Mouse (Mus musculus) cerebellum, postnatal 25 days (tissue): ENCODE data around the gene Crk.
"Not testable (repeated sequence)": the region's sequence is repeated elsewhere in the genome, so short reads cannot be mapped to it uniquely, and the experiment has no call there.

Experiments
- DNase-seq, 2 experiments: peaks; one replicate each; pipeline ENCODE4 v3.0.0; 2021; ENCODE audit warnings: mixed read lengths in 2 of 2

Gene Crk

DNA sequence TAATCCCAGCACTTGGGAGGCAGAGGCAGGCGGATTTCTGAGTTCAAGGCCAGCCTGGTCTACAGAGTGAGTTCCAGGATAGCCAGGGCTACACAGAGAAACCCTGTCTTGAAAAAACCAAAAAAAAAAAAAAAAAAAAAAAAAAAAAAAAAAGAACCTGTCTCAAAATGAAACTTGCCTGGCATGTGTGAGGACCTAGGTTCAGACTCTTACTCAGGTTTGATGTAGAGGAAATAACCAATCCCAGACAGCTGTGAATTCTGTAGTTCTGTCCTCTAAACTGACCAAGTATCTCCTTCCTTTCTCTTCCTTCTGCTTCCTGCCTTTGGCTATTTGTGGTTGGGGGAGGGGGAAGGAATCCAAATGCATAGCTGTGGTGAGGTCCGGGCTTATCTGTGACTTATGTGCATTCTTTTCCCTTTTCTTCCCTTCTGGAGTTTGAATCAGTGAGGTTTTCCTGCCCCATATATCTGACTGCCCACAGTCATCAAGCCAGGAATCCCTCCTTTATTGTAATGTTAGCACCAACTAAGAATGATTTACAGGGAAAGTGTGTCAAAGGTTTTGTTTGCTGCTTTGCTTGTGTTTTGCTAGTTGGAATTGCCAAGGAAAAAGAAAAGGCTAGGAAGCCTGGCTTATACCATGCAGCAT lies 8.4 kb downstream of the Crk start:
- DNase-seq = no peak

DNA sequence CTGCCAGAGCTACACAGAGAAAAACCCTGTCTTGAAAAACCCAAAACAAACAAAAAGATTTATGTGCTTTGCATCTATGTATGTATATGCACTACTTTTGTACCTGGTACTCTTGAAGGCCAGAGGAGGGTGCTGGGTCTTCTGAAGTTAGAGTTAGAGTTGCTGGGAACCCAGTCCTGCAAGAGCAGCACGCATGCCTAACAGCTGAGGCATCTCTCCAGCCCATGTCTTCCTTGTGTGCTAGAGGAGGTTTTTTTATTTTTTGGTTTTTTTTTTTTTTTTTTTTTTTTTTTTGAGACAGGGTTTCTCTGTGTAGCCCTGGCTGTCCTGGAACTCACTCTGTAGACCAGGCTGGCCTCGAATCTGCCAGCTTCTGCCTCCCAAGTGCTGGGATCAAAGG lies 9.1 kb downstream of the Crk start:
- no peak for DNase-seq

- DNase-seq = no peak
Measured at GRCm38 (mm10) chr11:75689977-75690376, 10.9 kb downstream of the Crk start.

DNA sequence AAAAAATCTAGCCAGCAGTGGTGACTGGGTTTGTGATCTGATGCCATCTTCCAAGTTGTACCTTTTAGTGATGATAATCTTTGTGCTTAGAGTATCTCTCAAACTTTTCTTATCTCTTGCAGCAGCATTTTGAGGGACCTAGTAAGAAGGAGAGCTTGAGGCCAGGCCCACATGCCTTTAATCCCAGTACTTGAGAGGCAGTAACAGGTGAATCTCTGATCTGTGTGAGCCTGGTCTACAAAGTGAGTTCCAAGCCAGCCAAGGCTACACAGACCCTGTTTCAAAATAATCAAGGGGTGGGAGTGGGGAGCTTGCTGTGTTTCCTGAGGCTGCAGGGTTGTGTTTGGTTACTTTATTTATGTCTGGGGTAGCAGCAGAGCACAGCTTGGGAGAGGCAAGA lies 12.0 kb downstream of the Crk start:
- no peak for DNase-seq

GRCm38 (mm10) chr11:75693570-75693969 lies 14.5 kb downstream of the Crk start:
- no peak for DNase-seq

DNA sequence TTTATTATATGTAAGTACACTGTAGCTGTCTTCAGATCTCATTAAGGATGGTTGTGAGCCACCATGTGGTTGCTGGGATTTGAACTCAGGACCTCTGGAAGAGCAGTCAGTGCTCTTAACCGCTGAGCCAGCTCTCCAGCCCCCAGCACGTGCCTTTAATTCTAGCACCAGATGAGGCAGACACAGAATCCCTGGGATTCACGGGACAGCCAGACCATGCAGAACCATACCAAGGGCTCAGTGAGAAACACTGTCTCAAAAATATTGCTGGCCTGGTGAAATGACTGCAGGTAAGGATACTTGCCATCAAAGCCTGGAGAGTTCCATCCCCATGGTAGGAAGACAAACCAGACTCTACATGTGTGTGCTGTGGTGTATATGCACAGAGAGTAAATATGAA lies 18.4 kb downstream of the Crk start:
- DNase-seq = not testable (repeated sequence)

- no peak for DNase-seq
Measured at GRCm38 (mm10) chr11:75700557-75700956, 21.5 kb downstream of the Crk start.

DNA sequence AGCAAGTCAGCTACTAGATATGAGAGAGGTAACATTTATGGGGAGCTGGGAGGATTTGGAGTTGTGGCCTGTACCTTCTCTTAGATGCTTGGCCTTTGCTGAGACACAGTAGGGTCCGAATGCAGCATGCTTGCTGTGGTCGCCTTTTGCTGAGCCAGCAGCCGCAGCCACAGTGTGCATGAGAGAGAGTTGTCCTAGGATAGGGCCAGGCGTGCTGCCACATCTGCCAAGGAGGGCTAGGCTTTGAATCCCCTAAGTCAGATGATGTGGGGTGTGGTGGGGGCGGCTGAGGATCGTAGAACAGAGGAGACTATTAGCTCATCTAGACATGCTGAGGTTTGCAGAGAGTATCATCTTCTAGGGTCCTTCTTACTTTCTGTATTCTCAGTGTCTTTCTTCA lies 23.7 kb downstream of the Crk start:
- no peak for DNase-seq

DNA sequence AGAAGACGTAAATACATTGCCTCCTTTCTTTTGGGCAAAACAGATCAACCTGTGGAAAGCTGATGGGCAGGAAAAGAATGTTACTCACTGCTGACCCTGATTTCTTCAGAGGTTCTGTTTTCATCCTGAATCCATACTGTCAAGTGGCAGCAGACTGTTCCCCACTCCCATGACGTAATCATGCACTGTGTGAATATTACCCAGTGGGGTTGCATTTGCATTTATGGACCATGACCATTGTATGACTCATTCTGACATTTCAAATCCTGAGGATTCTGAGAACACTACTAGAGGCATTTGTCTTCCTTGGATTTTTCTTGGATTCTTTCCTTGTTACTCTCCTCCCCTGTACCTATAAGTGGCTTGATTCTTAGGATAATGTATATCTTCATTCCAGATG lies 24.7 kb downstream of the Crk start:
- no peak for DNase-seq

- DNase-seq = peak in 1 of 2 experiments; percentile 19
Measured at GRCm38 (mm10) chr11:75713949-75714348, 34.9 kb downstream of the Crk start.

DNA sequence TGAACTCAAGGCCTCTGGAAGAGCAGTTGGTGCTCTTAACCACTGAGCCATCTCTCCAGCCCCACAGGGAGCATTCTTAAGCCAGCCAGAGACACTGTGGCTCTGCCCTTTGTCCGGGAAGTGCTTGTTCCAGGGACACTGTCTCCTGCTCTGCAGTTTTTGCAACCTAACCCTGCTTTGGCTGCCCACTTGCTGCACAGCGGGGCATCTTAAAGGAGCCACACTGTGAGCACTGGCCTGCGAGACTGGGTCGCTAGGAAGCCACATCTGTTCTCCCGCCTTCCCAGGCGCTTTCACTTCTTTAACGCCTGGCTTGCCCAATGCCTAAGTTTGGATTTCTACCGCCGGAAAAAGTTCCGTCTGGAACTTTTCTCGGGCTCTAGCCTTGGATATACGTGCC lies 36.5 kb downstream of the Crk start:
- DNase-seq = peak; percentile 34 to 55

GRCm38 (mm10) chr11:75716661-75717325 lies 37.7 kb downstream of the Crk start:
- no peak for DNase-seq

DNA sequence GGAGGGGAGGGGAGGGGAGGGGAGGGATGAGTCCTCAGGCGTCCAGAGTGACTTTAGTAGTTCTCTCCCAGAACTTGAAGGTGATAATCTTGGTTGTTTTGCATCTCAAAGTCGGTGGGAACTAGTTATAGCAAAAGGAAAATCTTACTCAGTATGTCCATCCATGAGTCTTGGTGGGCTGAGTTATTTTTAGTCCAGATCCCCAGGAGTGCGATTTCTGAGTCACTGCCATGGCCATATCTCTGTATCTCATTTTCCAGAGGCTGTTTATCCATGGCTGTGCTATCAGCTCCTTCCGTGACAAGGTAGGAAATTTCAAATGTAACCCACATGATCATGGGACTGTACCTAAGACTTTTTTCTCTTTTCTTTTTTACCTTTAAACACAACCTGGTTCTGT lies 43.3 kb downstream of the Crk start:
- DNase-seq = no peak

DNA sequence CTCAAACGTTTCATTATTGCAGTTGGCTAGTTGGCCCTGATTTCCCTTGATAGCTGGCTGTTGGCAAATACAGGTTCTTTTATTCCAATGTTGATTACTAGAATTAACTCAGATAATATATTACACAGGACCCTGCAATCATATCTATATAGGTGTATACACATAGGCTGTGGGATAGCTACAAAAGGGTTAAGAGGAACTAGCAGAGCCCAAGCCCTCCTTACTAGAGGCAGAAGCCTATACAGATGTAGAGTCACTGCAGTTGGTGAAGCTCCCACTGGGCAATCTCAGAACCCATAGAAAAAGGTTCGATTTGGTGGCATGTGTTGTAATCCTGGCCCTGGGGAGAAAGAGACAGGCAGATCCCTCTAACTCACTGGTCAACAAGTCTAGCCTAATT lies 48.1 kb downstream of the Crk start:
- DNase-seq = no peak

- DNase-seq = not testable (repeated sequence)
Measured at GRCm38 (mm10) chr11:75727659-75728058, 48.6 kb downstream of the Crk start.

DNA sequence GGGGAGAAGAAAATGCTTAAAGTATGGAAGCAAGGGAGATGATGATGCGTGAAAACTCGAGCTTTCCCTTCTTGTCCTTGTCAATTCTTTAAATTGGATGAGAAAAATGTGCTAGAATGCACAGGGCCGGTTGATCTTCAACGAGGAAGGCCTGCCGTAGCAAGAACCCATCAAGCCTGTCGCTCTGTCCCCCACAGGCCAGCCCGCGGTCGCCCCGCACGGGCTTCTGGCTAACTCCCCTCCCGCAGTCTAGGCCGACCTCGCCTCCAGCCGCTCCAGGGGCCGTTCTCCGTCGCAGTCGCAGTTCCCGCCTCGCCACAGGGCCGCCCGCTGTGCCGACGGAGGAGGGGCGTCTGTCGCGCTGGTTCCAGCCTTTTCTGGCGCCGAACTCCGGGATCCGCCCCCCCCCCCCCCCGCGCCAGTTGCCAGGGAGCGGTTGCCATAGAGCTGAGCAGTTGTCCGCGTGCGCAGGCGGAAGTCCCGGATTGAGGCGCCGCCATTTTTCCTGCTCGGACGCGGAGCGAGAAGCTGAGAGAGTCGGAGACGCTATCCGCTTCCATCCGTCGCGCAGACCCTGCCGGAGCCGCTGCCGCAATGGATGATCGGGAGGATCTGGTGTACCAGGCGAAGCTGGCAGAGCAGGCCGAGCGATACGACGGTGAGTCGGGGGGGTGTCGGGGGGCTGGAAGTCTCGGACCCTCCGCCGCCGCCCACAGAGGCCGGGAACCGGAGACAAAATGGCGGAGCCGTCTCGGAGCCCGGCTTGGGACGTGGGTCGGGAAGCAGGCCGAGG lies 53.6 kb downstream of the Crk start, which contains the start of gene Ywhae:
Gene Ywhae (plus strand): TSS at position 436 of the 793 bp plus-strand sequence.
- DNase-seq = peak; percentile 95

DNA sequence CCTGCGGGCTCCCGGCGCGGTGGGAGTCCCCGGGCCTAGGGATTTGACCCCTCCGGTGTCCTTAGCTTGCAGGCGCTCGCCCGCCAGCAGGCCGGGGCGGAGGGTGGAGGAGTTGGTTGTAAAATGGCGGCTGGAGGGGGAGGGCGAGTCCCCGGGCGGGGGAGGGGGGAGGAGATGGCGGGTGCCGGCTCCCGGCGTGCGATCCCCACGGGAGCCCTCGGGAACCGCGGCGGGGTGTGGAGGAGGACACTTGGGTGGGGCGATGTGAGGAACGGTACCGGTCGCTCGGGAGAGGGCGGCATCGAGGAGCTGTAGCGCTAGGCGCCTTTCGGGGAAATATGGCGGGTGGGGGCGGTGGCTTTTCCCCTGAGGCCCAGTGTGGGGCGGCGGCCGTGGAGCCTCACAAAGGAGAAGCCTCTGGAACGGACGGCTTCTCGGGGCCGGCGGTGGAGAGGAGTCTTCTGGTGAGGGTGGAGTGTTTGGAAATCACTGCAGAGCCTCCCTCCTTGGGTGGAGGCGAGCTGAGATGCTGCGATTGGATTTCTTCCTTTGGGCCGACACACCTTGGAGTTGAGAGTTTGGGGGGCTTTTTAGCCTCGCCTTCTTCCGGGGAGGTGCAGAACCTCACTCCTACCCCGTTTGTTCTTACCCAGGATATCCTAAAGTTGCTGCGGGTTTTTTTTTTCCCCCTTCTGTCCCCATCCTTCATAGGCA lies 54.3 kb downstream of the Crk start:
- peak in 1 of 2 experiments; percentile 83 for DNase-seq

GRCm38 (mm10) chr11:75735462-75736252 lies 56.6 kb downstream of the Crk start:
- no peak for DNase-seq

DNA sequence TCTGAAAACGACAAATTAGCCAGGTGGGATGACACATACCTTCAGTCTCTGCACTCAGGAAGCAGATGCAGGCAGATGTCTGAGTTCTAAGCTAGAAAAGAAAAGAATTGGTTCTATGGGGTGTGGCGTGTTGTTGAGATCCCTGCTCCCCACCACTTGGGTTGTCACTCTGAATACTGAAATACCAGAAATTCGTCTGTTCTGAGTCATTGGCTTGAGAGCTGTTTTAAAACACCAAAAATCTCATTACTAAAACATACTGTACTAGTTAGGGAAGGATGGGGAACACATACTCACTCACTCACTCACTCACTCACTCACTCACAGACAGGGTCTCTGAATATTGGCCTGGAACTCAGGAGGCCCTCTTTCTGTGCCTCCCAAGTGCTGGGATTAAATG lies 57.9 kb downstream of the Crk start:
- no peak for DNase-seq

GRCm38 (mm10) chr11:75737806-75738476 lies 58.9 kb downstream of the Crk start:
- DNase-seq = no peak

DNA sequence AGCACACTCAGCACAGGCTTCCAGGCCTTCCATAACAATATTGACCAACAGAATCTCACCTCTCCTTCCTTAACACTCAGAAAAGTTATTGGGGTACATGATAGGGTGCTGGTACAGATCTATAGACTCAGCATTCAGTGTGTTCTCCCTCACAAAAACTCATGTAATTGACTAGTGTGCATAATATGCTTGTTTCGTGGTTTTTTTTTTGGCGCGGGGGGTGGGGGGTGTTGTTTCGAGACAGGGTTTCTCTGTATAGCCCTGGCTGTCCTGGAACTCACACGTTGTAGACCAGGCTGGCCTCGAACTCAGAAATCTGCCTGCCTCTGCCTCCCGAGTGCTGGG lies 59.4 kb downstream of the Crk start:
- DNase-seq = no peak

DNA sequence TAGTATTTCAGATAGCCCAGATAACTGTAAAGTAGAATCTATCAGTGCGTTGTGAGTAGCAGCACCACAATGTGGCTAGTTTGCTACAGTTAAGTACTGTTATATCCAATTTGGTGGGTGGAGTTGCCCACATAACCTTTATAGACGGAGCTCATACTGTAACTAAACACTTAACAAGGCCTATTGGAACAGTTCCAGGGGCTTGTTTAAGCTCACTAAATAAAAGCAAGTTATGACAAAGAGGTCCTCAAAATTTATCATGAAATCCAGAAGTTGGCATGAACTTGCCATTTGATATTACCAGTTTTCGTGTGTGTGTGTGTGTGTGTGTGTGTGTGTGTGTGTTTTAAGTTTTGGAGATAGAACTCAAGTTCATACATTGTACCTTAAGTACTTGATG lies 61.1 kb downstream of the Crk start:
- no peak for DNase-seq
